Mouse (Mus musculus) layer of hippocampus, postnatal 36 days (tissue): ENCODE measurements around the gene Rad51b. TPM values are rescaled to one million over a fixed set of nuclear protein-coding genes. Genes with fewer than 3 reads are reported as not detected.

Experiments used
- DNase-seq, 2 experiments: peaks; one replicate each; pipeline ENCODE4 v3.0.0; 2022
- total RNA-seq, 2 experiments: library from RNA; stranded (reverse); gene quantifications; 2 replicates each; pipeline ENCODE4 v1.2.3; 2021

Rad51b gene
- total RNA-seq, 2 experiments from 2014 or later: 0.17 to 0.18 TPM

GRCm38 (mm10) chr12:79742211-79742610 lies 445.1 kb downstream of the Rad51b start:
- no peak for DNase-seq

DNA sequence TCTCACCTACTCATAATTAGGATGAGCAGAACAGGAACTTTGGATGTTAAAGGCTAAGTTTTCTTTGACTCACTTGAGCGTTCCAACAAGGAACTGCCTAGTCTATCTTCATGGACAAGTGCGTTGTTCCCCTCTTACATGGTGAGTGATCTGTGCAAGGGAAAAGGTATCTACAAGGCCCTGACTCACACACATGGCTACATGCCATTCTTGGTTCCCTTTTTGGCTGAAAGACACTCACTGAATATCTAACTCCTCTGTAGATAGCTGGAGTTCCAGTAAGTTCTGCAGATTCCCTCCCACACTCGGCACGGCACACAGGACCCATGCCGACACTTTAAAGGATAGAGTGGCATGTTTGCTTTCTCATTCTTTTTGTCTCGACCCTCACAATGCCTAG lies 447.0 kb downstream of the Rad51b start:
- no peak for DNase-seq

- DNase-seq: no peak
Measured at GRCm38 (mm10) chr12:79745225-79745624, 448.1 kb downstream of the Rad51b start.

- no peak for DNase-seq
Measured at GRCm38 (mm10) chr12:79745845-79746510, 448.9 kb downstream of the Rad51b start.

- no peak for DNase-seq
Measured at GRCm38 (mm10) chr12:79747541-79747940, 450.5 kb downstream of the Rad51b start.

- DNase-seq: no peak
Measured at GRCm38 (mm10) chr12:79748862-79749261, 451.8 kb downstream of the Rad51b start.

- no peak for DNase-seq
Measured at GRCm38 (mm10) chr12:79750253-79751125, 453.4 kb downstream of the Rad51b start.

DNA sequence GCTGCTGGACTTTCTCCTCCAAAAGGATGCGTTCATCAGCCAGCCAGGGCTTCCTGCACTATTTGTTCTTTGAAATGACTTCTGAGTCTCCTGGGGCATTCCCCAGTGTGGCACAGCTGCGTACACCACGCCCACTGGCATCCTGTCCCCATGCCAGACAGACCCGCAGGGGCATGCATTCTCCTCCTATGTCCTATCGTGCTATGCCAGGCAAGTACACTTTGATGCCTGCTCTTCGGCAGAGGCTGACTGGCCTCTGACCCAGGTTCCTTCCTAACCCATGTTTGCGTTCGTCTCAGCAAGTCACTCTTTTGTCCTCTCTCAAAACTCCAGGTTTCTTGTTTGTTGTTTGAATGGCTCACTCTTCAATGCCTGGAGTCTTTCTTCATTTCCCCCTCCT lies 454.7 kb downstream of the Rad51b start:
- DNase-seq: no peak

DNA sequence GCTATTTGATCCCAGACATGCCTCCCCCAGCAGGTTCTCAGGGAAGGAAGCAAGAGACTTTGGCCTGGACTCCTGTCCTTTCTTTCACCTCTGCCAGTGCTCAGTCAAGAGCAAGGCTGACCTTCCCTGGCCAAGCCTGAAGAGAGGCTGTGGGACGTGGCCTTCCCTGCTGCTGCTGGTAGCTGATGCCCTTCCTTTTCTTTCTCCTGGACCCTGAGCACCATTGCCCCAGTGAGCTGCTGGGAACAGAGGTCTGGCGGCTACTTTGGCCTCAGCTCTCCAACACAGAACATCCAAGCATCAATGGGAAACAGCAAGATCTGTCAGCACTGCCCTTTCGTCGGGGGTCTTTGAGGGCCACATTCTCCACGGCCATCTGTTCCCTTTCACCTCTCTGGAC lies 455.1 kb downstream of the Rad51b start:
- DNase-seq: no peak

DNA sequence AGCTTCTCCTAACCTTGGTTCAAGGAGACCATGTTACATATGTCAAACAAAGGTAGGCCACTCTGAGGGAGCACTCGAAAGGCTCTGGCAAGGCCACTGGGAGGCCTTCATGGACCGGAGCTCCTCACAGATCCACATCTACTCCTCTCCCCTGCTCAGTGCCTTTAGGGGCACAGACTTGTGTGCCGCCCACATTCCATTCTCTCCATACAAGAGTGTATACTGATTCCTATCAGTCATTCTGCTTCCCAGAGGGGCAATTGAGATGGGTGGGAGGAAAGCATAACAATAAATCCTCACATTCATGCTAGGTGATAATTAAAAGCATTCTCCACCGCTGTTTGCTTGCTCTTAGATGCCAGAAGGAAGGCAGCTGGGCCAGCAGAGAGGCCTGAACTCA lies 458.5 kb downstream of the Rad51b start:
- no peak for DNase-seq

GRCm38 (mm10) chr12:79756352-79756751 lies 459.3 kb downstream of the Rad51b start:
- DNase-seq: no peak

GRCm38 (mm10) chr12:79757775-79758174 lies 460.7 kb downstream of the Rad51b start:
- no peak for DNase-seq

- no peak for DNase-seq
Measured at GRCm38 (mm10) chr12:79759180-79759902, 462.3 kb downstream of the Rad51b start.

- no peak for DNase-seq
Measured at GRCm38 (mm10) chr12:79761217-79761616, 464.1 kb downstream of the Rad51b start.

- DNase-seq: no peak
Measured at GRCm38 (mm10) chr12:79762087-79762486, 465.0 kb downstream of the Rad51b start.

DNA sequence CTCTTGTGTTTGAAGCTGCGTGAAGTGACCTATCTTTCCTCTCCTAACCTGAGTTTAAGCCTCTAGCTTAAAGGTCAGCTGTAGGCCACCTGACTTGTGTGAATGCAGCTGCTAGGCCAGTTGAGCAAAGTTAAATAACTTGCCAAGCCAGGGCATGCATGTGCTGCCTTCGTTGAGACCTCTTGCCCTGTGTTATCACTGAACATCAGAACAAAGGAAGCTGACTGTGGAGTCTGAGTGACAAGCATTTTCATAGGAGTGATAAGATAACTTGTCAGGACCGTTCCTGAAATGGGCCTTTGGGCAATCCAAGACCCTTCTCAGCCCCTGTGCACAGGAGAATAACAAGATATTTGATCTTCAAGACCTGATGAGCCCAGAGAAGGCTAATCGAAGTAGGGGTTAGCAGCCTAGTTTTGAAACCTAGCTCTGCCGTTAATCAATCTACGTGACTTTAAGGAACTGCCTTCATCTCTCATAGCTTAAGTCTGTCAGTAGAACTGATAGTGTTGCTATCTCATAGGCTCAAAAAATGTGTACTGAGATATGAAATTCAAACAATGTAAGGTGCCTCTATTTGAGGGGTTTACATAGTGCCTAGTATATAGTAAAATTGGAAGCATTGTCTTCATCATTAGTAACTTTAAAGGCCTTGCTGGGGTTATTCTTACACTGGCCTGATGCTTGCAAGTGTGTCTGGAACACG lies 465.6 kb downstream of the Rad51b start:
- no peak for DNase-seq

- DNase-seq: no peak
Measured at GRCm38 (mm10) chr12:79766116-79766515, 469.0 kb downstream of the Rad51b start.

GRCm38 (mm10) chr12:79768741-79769322 lies 471.8 kb downstream of the Rad51b start:
- no peak for DNase-seq

GRCm38 (mm10) chr12:79769763-79770162 lies 472.7 kb downstream of the Rad51b start:
- no peak for DNase-seq

DNA sequence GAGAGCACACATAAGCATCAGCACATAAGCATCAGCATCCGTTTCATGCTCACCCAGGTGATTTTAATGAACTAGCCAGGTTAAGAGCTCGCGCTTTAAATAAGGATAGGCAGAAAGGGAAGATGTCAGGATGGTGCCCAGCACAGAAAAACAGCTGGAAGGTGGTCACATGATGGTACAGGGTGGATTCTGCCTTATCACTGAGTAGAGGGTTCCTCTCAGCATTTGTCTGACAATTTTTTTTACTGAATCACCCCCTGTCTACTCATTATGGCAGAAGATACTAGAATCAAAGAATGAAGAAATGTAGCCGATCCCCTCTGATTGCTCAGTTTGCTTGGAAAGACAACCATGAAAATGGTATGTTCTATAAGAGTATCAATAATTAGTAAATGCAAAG lies 474.1 kb downstream of the Rad51b start:
- DNase-seq: no peak

GRCm38 (mm10) chr12:79771741-79772140 lies 474.7 kb downstream of the Rad51b start:
- no peak for DNase-seq

GRCm38 (mm10) chr12:79773246-79773645 lies 476.2 kb downstream of the Rad51b start:
- DNase-seq: no peak
